Mouse (Mus musculus) heart, embryonic 12.5 days (tissue): ENCODE measurements around the gene Btbd9. TPM values are rescaled to one million over a fixed set of nuclear protein-coding genes. Genes with fewer than 3 reads are reported as not detected.

Experiments
- ATAC-seq: fragments of 200-750 bp; cut with Nextera tagmentation; 2 replicates; pipeline ENCODE4 v1.8.0; 2017; ENCODE audit warnings: moderate TSS enrichment, moderate library complexity; ENCODE audit not compliant: insufficient number of reproducible peaks, low FRiP score
- H3K27ac ChIP-seq: fragments of 300-500 bp; sonication (generic); 2 replicates; pipeline ENCODE4 v1.5.1; 2016; ENCODE audit warnings: mild to moderate bottlenecking, moderate library complexity; ENCODE audit not compliant: poor library complexity, severe bottlenecking
- H3K27me3 ChIP-seq: fragments of 300-500 bp; sonication (generic); replicated peaks from 2 replicates; pipeline ENCODE4 v1.6.1; 2016; ENCODE audit warnings: mild to moderate bottlenecking, moderate library complexity
- H3K36me3 ChIP-seq: fragments of 300-500 bp; sonication (generic); 2 replicates; pipeline ENCODE4 v1.6.1; 2016; ENCODE audit warnings: mild to moderate bottlenecking, moderate library complexity
- H3K4me1 ChIP-seq: fragments of 300-500 bp; sonication (generic); replicated peaks from 2 replicates; pipeline ENCODE4 v1.6.1; 2016; ENCODE audit warnings: mild to moderate bottlenecking
- H3K4me2 ChIP-seq: fragments of 300-500 bp; sonication (generic); 2 replicates; pipeline ENCODE4 v1.6.1; 2016; ENCODE audit warnings: mild to moderate bottlenecking, moderate library complexity
- H3K4me3 ChIP-seq: fragments of 300-500 bp; sonication (generic); 2 replicates; pipeline ENCODE4 v1.5.1; 2016; ENCODE audit warnings: mild to moderate bottlenecking
- H3K9ac ChIP-seq: fragments of 300-500 bp; sonication (generic); 2 replicates; pipeline ENCODE4 v1.6.1; 2016; ENCODE audit warnings: mild to moderate bottlenecking, moderate library complexity
- H3K9me3 ChIP-seq: fragments of 300-500 bp; sonication (generic); replicated peaks from 2 replicates; pipeline ENCODE4 v1.6.1; 2016; ENCODE audit warnings: mild to moderate bottlenecking, moderate library complexity
- WGBS: fragments of 180-500 bp; shearing (Covaris S2); methylation state at CpG from one replicate; pipeline ENCODE4 v1.1.7; 2016; 5-methylcytosine and 5-hydroxymethylcytosine counted together
- polyA plus RNA-seq: library from polyadenylated mRNA; unstranded; fragments of >200 nt; fragmentation: Nextera tagmentation; extraction: Ambion mirVana; gene quantifications from 2 replicates; pipeline ENCODE4 v1.2.1, GENCODE M21; 2016

The Btbd9 gene
- polyA plus RNA-seq, 1 experiment from 2014 or later = 42.0 TPM

DNA sequence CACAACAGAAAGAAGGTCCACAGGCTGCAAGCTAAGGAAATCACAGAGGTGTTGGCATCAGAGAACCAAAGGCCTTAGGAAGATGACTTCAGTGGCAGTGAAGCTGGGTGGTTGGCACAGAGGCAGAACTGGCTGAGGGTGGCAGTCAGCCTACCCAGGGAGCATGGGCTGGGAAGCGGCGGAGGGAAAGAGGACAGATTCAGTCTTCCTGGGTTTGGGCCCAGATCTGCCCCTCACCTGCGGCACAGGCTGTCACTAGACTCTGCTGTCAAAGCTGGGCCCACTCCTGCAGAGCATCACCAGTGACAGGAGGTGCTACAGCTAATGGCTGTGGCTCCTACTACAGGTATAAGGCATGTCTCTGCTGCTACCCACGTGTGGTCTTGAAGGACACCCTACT, 333.6 kb downstream of the Btbd9 start:
- no peak overlapping the region for H3K9ac ChIP-seq
- no peaks in the 10 kb centered on the region for H3K9me3 ChIP-seq
- 80% methylated on average over 4 of the region's 4 CpGs for WGBS
- no peak for ATAC-seq
- no peaks in the 10 kb centered on the region for H3K27me3 ChIP-seq
- H3K4me2 ChIP-seq = no peak overlapping the region
- H3K36me3 ChIP-seq = no peaks in the 10 kb centered on the region
- H3K4me1 ChIP-seq = peaks cover 66% of the 10 kb centered on the region
- no peak overlapping the region for H3K4me3 ChIP-seq
- no peak overlapping the region for H3K27ac ChIP-seq

DNA sequence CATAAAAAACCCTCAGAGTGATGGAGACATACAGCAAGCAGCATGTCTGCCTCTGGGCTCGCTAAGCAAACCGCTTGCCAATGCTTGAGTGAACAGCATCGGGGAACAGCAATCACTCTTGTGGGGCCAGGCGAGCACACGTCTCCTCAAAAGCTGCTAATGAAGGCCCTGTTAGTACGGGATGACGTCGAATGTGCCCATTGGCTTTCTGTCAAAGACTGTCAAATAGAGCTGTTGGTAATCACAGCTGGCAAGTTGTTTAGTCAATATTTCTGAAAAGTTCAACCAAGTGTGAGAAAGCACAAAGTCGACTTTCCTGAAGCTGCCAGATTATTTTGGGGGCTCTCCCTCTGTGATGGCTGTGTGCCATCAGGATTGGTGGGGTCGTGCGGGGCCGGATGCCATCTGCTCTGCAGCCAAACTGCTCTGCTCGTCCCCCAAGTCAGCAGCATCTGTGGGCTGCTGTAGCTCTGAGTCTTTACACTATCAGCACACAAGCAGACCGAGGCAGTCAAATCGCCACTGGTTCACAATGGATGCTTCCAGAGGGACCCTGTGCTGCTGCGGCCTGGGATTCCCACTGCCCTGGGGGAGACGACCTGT, 334.5 kb downstream of the Btbd9 start:
- ATAC-seq = no peak
- H3K36me3 ChIP-seq = no peaks in the 10 kb centered on the region
- no peak overlapping the region for H3K9ac ChIP-seq
- no peak overlapping the region for H3K4me2 ChIP-seq
- H3K27ac ChIP-seq = no peak overlapping the region
- H3K4me3 ChIP-seq = no peak overlapping the region
- no peaks in the 10 kb centered on the region for H3K27me3 ChIP-seq
- peaks cover 66% of the 10 kb centered on the region for H3K4me1 ChIP-seq
- WGBS = 80% methylated on average over 17 of the region's 17 CpGs
- H3K9me3 ChIP-seq = no peaks in the 10 kb centered on the region

DNA sequence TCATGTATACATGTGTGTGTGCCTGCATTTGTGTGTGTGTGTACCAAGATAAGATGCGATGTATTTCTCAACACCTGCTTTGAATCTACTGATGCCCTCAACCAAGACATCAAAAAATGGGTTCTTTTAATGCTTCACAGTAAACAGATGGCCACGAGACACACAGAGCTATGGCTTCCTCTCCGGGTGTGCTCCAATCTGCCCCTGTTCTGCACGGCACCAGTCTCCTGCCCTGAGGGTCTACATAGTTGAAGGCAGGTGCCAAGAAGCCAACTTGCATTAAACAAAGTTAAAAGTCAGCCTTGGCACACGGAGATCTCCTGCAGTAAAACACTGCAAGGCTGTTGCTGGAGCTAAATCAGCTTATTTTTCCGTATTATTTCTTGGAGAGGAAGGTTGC, 335.2 kb downstream of the Btbd9 start:
- H3K27ac ChIP-seq = no peak overlapping the region
- H3K27me3 ChIP-seq = no peaks in the 10 kb centered on the region
- H3K36me3 ChIP-seq = no peaks in the 10 kb centered on the region
- H3K9ac ChIP-seq = no peak overlapping the region
- no peak overlapping the region for H3K4me3 ChIP-seq
- ATAC-seq = no peak
- peaks cover 64% of the 10 kb centered on the region for H3K4me1 ChIP-seq
- no peak overlapping the region for H3K4me2 ChIP-seq
- WGBS = 87% methylated on average over 6 of the region's 6 CpGs
- H3K9me3 ChIP-seq = no peaks in the 10 kb centered on the region

DNA sequence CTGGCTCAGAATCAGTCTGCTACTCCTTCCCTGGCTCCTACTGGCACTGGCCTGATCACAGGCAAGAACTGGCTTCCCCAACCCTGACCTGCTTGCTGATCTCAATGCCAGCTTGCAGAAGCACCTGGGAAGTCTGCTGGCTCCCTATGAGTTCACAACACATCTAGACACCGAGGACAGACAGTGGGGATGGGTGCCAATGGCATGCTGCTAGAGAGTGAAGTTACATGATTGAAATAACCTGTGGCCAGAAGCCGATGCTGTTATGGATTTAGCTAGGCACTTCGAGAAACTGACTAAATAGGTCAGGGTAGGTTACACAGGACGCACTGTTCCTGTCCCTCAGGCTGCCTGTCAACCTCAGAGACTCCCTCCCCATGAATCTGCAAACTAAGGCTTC, 335.6 kb downstream of the Btbd9 start:
- Histone ChIP-seq H3K9me3 (no peaks in the 10 kb centered on the region), H3K4me2 (no peak overlapping the region), H3K4me3 (no peak overlapping the region), H3K27ac (no peak overlapping the region), H3K27me3 (no peaks in the 10 kb centered on the region), H3K36me3 (no peaks in the 10 kb centered on the region), H3K9ac (no peak overlapping the region), H3K4me1 (peaks cover 64% of the 10 kb centered on the region)
- no peak for ATAC-seq
- WGBS = 75% methylated on average over 4 of the region's 4 CpGs

DNA sequence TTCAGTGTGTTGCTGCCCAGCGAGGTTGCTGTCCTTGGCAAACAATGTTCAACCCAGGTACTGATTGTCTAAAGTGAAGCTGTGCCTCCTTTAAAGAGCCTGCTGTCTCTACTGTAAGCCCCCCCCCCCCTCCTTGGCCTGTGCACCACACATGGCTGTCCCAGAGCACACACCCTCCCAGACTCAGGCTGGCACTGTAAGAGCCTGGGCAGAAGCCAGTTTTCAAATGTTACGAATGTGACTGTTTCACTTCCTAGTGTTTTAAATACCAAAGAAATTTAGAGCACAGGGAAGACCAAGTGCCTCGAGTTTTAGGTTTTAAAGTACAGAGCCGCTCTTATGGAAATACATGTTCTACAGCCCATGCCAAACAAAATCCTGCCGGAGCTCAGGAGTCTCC, 336.8 kb downstream of the Btbd9 start:
- H3K27me3 ChIP-seq = no peaks in the 10 kb centered on the region
- no peaks in the 10 kb centered on the region for H3K9me3 ChIP-seq
- 83% methylated on average over 5 of the region's 5 CpGs for WGBS
- ATAC-seq = no peak
- H3K36me3 ChIP-seq = no peaks in the 10 kb centered on the region
- no peak overlapping the region for H3K9ac ChIP-seq
- H3K4me3 ChIP-seq = no peak overlapping the region
- H3K27ac ChIP-seq = no peak overlapping the region
- H3K4me2 ChIP-seq = no peak overlapping the region
- H3K4me1 ChIP-seq = peaks cover 61% of the 10 kb centered on the region

DNA sequence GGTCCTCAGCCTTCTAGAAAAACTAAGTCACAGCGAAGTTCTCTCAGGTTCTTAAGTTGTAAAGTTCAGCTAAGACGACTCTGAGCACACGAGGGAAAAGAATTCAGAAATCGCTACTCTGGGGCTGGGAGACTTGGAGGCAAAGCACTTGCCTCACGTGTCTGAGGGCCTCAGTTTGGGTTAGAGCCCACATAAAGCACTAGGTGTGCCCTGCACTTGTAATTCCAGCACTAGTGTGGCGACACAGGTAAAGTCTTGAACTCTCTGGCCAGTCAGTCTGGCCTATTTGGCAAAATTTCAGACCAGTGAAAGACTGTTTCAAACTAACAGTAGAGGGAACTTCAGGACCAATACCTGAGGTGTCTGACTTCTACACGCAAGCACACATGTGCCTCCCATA, 338.7 kb downstream of the Btbd9 start:
- WGBS = 87% methylated on average over 7 of the region's 7 CpGs

DNA sequence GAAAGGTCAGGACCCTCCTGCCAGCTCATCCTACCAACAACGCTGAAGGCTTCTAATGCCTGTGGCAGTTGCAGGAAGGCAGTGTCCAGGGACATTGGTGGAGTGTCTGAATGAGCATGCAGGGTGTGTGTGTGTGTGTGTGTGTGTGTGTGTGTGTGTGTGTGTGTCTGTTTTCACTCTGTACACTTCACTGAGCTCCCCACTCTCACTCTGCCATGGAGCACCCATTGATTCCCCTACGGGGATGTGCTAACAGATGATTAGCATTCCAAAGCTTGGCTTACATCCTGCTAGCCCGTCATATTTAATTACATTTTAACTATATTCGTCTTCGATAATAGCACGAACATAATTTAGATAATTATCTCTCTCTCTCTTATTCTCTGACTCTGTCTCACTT, 339.7 kb downstream of the Btbd9 start:
- no peak for ATAC-seq
- Histone ChIP-seq H3K4me1 (peaks cover 42% of the 10 kb centered on the region), H3K9ac (no peak overlapping the region), H3K9me3 (no peaks in the 10 kb centered on the region), H3K27me3 (no peaks in the 10 kb centered on the region), H3K4me2 (no peak overlapping the region), H3K36me3 (no peaks in the 10 kb centered on the region), H3K4me3 (no peak overlapping the region), H3K27ac (no peak overlapping the region)
- 85% methylated on average over 6 of the region's 6 CpGs for WGBS

More for the DNA sequence above, 338.7 kb downstream of the Btbd9 start:
- no peak overlapping the region for H3K4me3 ChIP-seq
- no peak overlapping the region for H3K4me2 ChIP-seq
- ATAC-seq = no peak
- H3K27me3 ChIP-seq = no peaks in the 10 kb centered on the region
- H3K36me3 ChIP-seq = no peaks in the 10 kb centered on the region
- peaks cover 42% of the 10 kb centered on the region for H3K4me1 ChIP-seq
- no peak overlapping the region for H3K9ac ChIP-seq
- no peaks in the 10 kb centered on the region for H3K9me3 ChIP-seq
- no peak overlapping the region for H3K27ac ChIP-seq

DNA sequence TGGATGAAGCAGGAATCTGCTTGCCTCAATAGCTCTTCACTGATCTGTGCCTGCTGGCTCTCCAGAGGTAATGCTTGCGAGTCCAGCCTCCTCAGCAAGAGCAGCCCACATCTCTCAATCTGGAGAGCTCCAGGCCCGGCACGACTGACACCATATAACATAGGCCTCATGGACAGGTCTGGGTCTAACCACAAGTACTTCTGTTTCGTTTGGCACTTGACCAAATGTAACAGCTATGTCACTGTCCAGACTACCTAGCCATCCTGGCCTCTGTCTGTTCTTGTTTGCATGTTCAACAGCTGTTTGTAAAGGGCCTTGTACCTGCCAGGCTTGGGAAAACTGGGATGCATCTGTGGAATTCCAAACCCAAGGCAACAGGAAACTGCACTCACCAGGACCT, 340.9 kb downstream of the Btbd9 start:
- WGBS = 41% methylated on average over 4 of the region's 4 CpGs
- Histone ChIP-seq H3K4me3 (no peak overlapping the region), H3K27me3 (no peaks in the 10 kb centered on the region), H3K4me2 (no peak overlapping the region), H3K36me3 (no peaks in the 10 kb centered on the region), H3K4me1 (peaks cover 40% of the 10 kb centered on the region), H3K9me3 (no peaks in the 10 kb centered on the region), H3K9ac (no peak overlapping the region), H3K27ac (no peak overlapping the region)
- 0 out of 2 replicates have a peak, but pooled peaks have one; percentile 54 for ATAC-seq

DNA sequence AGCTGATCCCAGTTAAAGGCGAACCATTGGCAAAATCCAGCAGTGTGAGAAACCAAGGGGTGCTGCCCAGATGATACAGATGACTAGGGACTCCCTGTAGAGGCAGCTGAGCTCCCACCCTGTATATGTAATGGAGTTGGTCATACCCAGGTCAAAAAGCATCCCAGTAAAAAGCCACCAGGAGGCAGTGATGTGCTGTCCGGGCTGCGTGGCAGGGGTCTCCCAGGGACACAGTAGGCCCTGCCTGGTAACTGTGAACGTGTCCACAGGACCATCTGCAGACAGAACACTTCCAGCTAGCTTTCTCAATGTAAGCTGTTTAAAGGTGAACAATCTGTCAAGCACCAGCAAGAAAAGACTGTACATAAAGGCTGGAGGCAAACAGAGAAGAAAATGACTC, 343.6 kb downstream of the Btbd9 start:
- Histone ChIP-seq H3K9me3 (no peaks in the 10 kb centered on the region), H3K27ac (no peak overlapping the region), H3K4me1 (peaks cover 35% of the 10 kb centered on the region), H3K36me3 (0 out of 2 replicates have a peak, but pooled peaks cover 4% of the 10 kb centered on the region), H3K4me2 (no peak overlapping the region), H3K4me3 (no peak overlapping the region), H3K9ac (no peak overlapping the region), H3K27me3 (no peaks in the 10 kb centered on the region)
- 57% methylated on average over 4 of the region's 4 CpGs for WGBS
- ATAC-seq = no peak

DNA sequence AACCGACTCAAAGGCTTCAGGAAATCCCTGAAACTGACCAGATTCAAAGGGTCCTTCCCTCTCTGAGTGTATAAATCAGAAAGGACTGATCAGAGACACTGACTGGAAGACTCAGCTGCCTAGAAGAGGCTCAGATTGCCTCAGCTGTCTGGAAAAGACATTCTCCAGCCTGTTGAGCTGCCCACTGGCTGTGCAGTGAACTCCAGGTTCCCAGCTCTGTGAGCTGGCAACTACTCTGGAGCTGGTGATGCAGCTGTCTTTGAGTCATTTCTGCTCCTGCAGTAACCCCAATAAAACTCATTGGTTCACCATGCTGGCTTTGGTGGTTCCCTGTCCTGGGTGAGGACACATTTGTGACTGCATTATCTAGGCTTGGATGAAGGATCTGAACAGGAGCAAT, 344.8 kb downstream of the Btbd9 start:
- Histone ChIP-seq H3K27ac (no peak overlapping the region), H3K27me3 (no peaks in the 10 kb centered on the region), H3K9ac (no peak overlapping the region), H3K4me2 (no peak overlapping the region), H3K36me3 (0 out of 2 replicates have a peak, but pooled peaks cover 4% of the 10 kb centered on the region), H3K4me3 (no peak overlapping the region), H3K9me3 (no peaks in the 10 kb centered on the region), H3K4me1 (peaks cover 37% of the 10 kb centered on the region)
- no peak for ATAC-seq
- WGBS = 87% methylated on average over 1 of the region's 1 CpGs

DNA sequence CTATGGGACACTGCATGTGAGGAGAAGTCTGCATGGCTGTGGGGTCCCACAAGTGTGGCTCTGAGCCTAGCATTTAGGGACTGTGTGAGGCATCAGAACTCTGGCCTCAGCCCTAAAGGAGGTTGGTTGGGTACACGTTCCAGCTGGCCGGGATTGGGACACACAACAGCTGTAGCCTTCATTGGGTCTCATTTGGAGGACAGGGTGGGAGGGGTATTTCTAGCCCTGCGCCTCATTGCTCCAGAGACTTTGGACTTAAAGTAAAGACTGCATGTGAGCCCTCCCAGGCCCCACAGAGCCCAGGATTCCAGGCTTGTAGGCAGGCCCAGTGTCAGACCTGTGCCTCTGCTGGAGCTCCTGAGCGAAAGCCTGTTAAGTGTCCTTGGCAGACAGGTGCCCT, 345.9 kb downstream of the Btbd9 start:
- Histone ChIP-seq H3K9me3 (no peaks in the 10 kb centered on the region), H3K27ac (no peak overlapping the region), H3K9ac (no peak overlapping the region), H3K36me3 (0 out of 2 replicates have a peak, but pooled peaks cover 4% of the 10 kb centered on the region), H3K27me3 (no peaks in the 10 kb centered on the region), H3K4me2 (no peak overlapping the region), H3K4me1 (peaks cover 37% of the 10 kb centered on the region), H3K4me3 (no peak overlapping the region)
- WGBS = 86% methylated on average over 4 of the region's 4 CpGs
- no peak for ATAC-seq
